Mouse (Mus musculus) olfactory bulb, adult 2 months (tissue): ENCODE data around the gene Ppp3ca.

Source experiments
- CTCF ChIP-seq: fragments of 200-500 bp; IDR thresholded peaks from 2 replicates; pipeline ENCODE4 v1.5.1; 2012; ENCODE audit warnings: low read depth, mild to moderate bottlenecking, low read length, moderate library complexity; ENCODE audit not compliant: insufficient read depth
- POLR2A ChIP-seq: fragments of 200-500 bp; IDR thresholded peaks from 2 replicates; pipeline ENCODE4 v1.6.1; 2012; ENCODE audit warnings: mild to moderate bottlenecking, low read depth, low read length, moderate library complexity; ENCODE audit not compliant: insufficient read depth

DNA sequence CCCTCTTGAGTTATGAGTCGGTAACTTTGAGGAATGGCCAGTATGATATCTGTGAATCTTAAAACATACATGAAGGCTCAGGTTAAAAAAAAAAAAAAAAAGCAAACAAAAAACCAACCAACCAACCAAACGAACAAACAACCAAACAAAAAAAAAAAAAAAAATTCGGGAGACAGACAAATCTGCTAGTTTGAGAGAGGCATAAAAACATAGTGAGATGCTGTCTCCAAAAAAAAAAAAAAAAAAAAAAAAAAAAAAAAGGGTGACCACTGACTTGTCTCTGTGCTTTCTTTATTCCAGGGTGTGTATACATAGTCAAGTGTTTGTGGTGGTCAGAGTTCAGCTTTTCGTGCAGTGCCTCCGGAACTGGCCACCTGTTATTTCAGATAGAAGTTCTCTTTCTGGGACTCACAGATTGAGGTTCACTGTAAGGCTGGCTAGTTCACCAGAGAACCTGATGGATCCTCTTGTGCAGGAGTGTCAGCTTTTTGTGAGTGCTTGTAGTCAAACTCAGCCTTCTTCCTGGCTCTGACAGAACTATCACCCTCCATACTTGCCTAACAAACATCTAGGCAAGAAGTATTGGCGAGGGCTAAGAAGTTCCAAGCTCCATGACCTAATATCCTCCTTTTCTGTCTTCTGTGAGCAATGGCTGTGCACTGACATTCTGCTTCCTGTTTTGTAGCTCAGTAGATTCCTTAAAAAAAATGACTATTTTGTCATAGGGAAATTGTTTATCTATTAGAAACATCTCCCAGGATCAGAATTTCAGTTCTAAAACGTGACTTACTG lies 124.7 kb downstream of the Ppp3ca start:
- no peak for TF ChIP-seq CTCF
- no peak for TF ChIP-seq POLR2A
